Mouse (Mus musculus) E14TG2a.4 (cell line): ENCODE results near the gene Sgpp1.

Experiments used
- CTCF ChIP-seq: conservative IDR thresholded peaks from 2 replicates; pipeline ENCODE4 v1.5.1; 2014; ENCODE audit warnings: low read length
- NANOG ChIP-seq: IDR thresholded peaks from 2 replicates; pipeline ENCODE4 v1.6.1; 2014; ENCODE audit warnings: borderline replicate concordance, low read length, mixed read lengths
- POU5F1 ChIP-seq: IDR thresholded peaks from 2 replicates; pipeline ENCODE4 v1.6.1; 2014; ENCODE audit warnings: low read length, borderline replicate concordance

- TF ChIP-seq CTCF = no peak
- no peak for TF ChIP-seq POU5F1
- no peak for TF ChIP-seq NANOG
Measured at GRCm38 (mm10) chr12:75766395-75766794, 30.9 kb upstream of the Sgpp1 start.
